Mouse (Mus musculus) cerebellum, adult 2 months (tissue): ENCODE measurements around the gene Pkd1. TPM values are rescaled to one million over a fixed set of nuclear protein-coding genes. Genes with fewer than 3 reads are reported as not detected.

Experiments
- DNase-seq, 2 experiments: peaks; one replicate each; pipeline ENCODE4 v3.0.0; 2021
- H3K27ac ChIP-seq: fragments of 200-500 bp; 2 replicates; pipeline ENCODE4 v1.5.1; 2012; ENCODE audit warnings: low read length, control low read depth, inconsistent platforms; ENCODE audit not compliant: insufficient read depth
- H3K27me3 ChIP-seq: fragments of 200-500 bp; 2 replicates; pipeline ENCODE4 v1.6.1; 2012; ENCODE audit warnings: inconsistent platforms, mild to moderate bottlenecking, low read length, moderate library complexity; ENCODE audit not compliant: control insufficient read depth, insufficient read depth
- H3K4me1 ChIP-seq: fragments of 200-500 bp; 2 replicates; pipeline ENCODE4 v1.6.1; 2011; ENCODE audit warnings: low read length; ENCODE audit not compliant: control insufficient read depth, insufficient read depth
- H3K4me3 ChIP-seq: fragments of 200-500 bp; replicated peaks from 2 replicates; pipeline ENCODE3; 2011; ENCODE audit warnings: mild to moderate bottlenecking, low read depth, low read length, control low read depth; ENCODE audit not compliant: insufficient read depth
- CTCF ChIP-seq: fragments of 200-500 bp; IDR thresholded peaks from 2 replicates; pipeline ENCODE4 v1.5.1; 2011; ENCODE audit warnings: low read depth, mild to moderate bottlenecking, control low read depth, low read length, moderate library complexity, borderline replicate concordance; ENCODE audit not compliant: insufficient read depth
- POLR2A ChIP-seq: fragments of 200-500 bp; IDR thresholded peaks from 2 replicates; pipeline ENCODE4 v1.6.1; 2011; ENCODE audit warnings: low read length, control low read depth, borderline replicate concordance; ENCODE audit not compliant: insufficient read depth
- WGBS: fragments of 180-500 bp; shearing (Covaris S2); methylation state at CpG from one replicate; pipeline ENCODE4 v1.1.7; 2018; 5-methylcytosine and 5-hydroxymethylcytosine counted together
- polyA plus RNA-seq: library from polyadenylated mRNA; depleted of rRNA; stranded (reverse); fragments of >200 nt; gene quantifications from 2 replicates; pipeline ENCODE4 v1.2.3, GENCODE M21; 2012

The Pkd1 gene
- polyA plus RNA-seq, 1 experiment, result 122 TPM

GRCm38 (mm10) chr17:24632167-24632812, 82.7 kb downstream of the Pkd1 start, which contains the start of the genes Tsc2 and Nthl1:
Gene Tsc2, minus strand, starts transcription at chr17:24632630.
Gene Nthl1, plus strand, starts transcription at chr17:24632680.
- Histone ChIP-seq H3K4me3 (peak within 1 kb of the TSS; percentile 88), H3K27me3 (no peaks in the 10 kb centered on the region), H3K27ac (peak within 1 kb of the TSS; percentile 64), H3K4me1 (peaks cover 7% of the 10 kb centered on the region)
- peak; percentile 79 to 84 for DNase-seq
- WGBS, result 1% methylated on average over 51 of the region's 51 CpGs
- TF ChIP-seq POLR2A (peak; percentile 92), CTCF (no peak)

- peak; percentile 41 to 46 for DNase-seq
- H3K27me3 ChIP-seq, result no peaks in the 10 kb centered on the region
- H3K4me1 ChIP-seq, result peaks cover 7% of the 10 kb centered on the region
- TF ChIP-seq POLR2A, result no peak
- no peak for TF ChIP-seq CTCF
- peak overlapping the region; percentile 64 for H3K27ac ChIP-seq
- 7% methylated on average over 22 of the region's 22 CpGs for WGBS
- peak overlapping the region; percentile 88 for H3K4me3 ChIP-seq
Measured at GRCm38 (mm10) chr17:24632813-24633449, 83.3 kb downstream of the Pkd1 start.

GRCm38 (mm10) chr17:24633831-24634230, 84.2 kb downstream of the Pkd1 start:
- Histone ChIP-seq H3K4me3 (no peak overlapping the region), H3K4me1 (peaks cover 7% of the 10 kb centered on the region), H3K27ac (no peak overlapping the region), H3K27me3 (no peaks in the 10 kb centered on the region)
- TF ChIP-seq CTCF (no peak), POLR2A (no peak)
- no peak for DNase-seq
- whole genome bisulfite sequencing, result 97% methylated on average over 11 of the region's 11 CpGs

- no peak for TF ChIP-seq CTCF
- no peak for TF ChIP-seq POLR2A
- no peak for DNase-seq
- H3K4me3 ChIP-seq, result no peak overlapping the region
- H3K4me1 ChIP-seq, result peaks cover 7% of the 10 kb centered on the region
- 83% methylated on average over 4 of the region's 4 CpGs for WGBS
- no peaks in the 10 kb centered on the region for H3K27me3 ChIP-seq
- no peak overlapping the region for H3K27ac ChIP-seq
Measured at GRCm38 (mm10) chr17:24635024-24635423, 85.4 kb downstream of the Pkd1 start.

GRCm38 (mm10) chr17:24635694-24636093, 86.1 kb downstream of the Pkd1 start:
- Histone ChIP-seq H3K27me3 (no peaks in the 10 kb centered on the region), H3K4me1 (peaks cover 7% of the 10 kb centered on the region), H3K4me3 (no peak overlapping the region), H3K27ac (no peak overlapping the region)
- WGBS, result 85% methylated on average over 5 of the region's 5 CpGs
- TF ChIP-seq POLR2A (no peak), CTCF (no peak)
- no peak for DNase-seq

GRCm38 (mm10) chr17:24636781-24637481, 87.3 kb downstream of the Pkd1 start:
- Histone ChIP-seq H3K4me1 (peaks cover 5% of the 10 kb centered on the region; the same call in 1 of the 2 replicates), H3K27me3 (no peaks in the 10 kb centered on the region), H3K27ac (no peak overlapping the region), H3K4me3 (no peak overlapping the region)
- 72% methylated on average over 5 of the region's 5 CpGs for WGBS
- TF ChIP-seq POLR2A (no peak), CTCF (no peak)
- DNase-seq, result no peak

- no peak for DNase-seq
- no peak for TF ChIP-seq CTCF
- TF ChIP-seq POLR2A, result no peak
- 66% methylated on average over 4 of the region's 4 CpGs for WGBS
- Histone ChIP-seq H3K4me1 (peaks cover 2% of the 10 kb centered on the region; the same call in 1 of the 2 replicates), H3K27me3 (no peaks in the 10 kb centered on the region), H3K27ac (no peak overlapping the region), H3K4me3 (no peak overlapping the region)
Measured at GRCm38 (mm10) chr17:24638214-24638613, 88.6 kb downstream of the Pkd1 start.
